Mouse (Mus musculus) forebrain, postnatal 0 days (tissue): ENCODE results near the gene Kif21b. TPM values are rescaled to one million over a fixed set of nuclear protein-coding genes. Genes with fewer than 3 reads are reported as not detected.

Experiments
- ATAC-seq: fragments of 200-750 bp; cut with Nextera tagmentation; 2 replicates; pipeline ENCODE4 v1.8.0; 2017; ENCODE audit warnings: mild to moderate bottlenecking, moderate library complexity
- DNase-seq: peaks from one replicate; pipeline ENCODE4 v3.0.0-alpha.2; 2015
- H3K27ac ChIP-seq: fragments of 300-500 bp; sonication (generic); 2 replicates; pipeline ENCODE4 v1.5.1; 2014; ENCODE audit warnings: low read depth, mild to moderate bottlenecking, antibody characterized with exemption, low read length, moderate library complexity, mixed read lengths
- H3K27me3 ChIP-seq: fragments of 300-500 bp; sonication (generic); 2 replicates; pipeline ENCODE4 v1.6.1; 2014; ENCODE audit warnings: mild to moderate bottlenecking, low read length, mixed read lengths; ENCODE audit not compliant: insufficient read depth
- H3K36me3 ChIP-seq: fragments of 300-500 bp; sonication (generic); 2 replicates; pipeline ENCODE4 v1.6.1; 2014; ENCODE audit warnings: mild to moderate bottlenecking, moderate library complexity; ENCODE audit not compliant: insufficient read depth
- H3K4me1 ChIP-seq: fragments of 300-500 bp; sonication (generic); 2 replicates; pipeline ENCODE4 v1.6.1; 2014; ENCODE audit warnings: antibody characterized with exemption; ENCODE audit not compliant: insufficient read depth
- H3K4me2 ChIP-seq: fragments of 300-500 bp; sonication (generic); 2 replicates; pipeline ENCODE4 v1.6.1; 2014; ENCODE audit warnings: low read depth, mild to moderate bottlenecking, moderate library complexity
- H3K4me3 ChIP-seq: fragments of 300-500 bp; sonication (generic); 2 replicates; pipeline ENCODE4 v1.5.1; 2014; ENCODE audit warnings: low read depth, low read length, mixed read lengths
- H3K9ac ChIP-seq: fragments of 300-500 bp; sonication (generic); 2 replicates; pipeline ENCODE4 v1.6.1; 2014; ENCODE audit warnings: mild to moderate bottlenecking
- H3K9me3 ChIP-seq: fragments of 300-500 bp; sonication (generic); 2 replicates; pipeline ENCODE4 v1.6.1; 2016; ENCODE audit warnings: low read length
- CTCF ChIP-seq: sonication (generic); IDR thresholded peaks from 2 replicates; pipeline ENCODE4 v1.5.1; 2016; ENCODE audit warnings: antibody characterized with exemption, control low read depth, low read depth
- WGBS: fragments of 180-500 bp; shearing (Covaris S2); extraction: QIAGEN DNeasy Blood & Tissue Kit; methylation state at CpG from one replicate; pipeline ENCODE4 v1.1.7; 2014; 5-methylcytosine and 5-hydroxymethylcytosine counted together
- polyA plus RNA-seq: library from polyadenylated mRNA; unstranded; fragments of >200 nt; fragmentation: Nextera tagmentation; extraction: Ambion mirVana; gene quantifications from 2 replicates; pipeline ENCODE4 v1.2.1, GENCODE M21; 2015
- total RNA-seq: library from RNA; depleted of rRNA; stranded (reverse); fragments of >200 nt; gene quantifications from 2 replicates; pipeline ENCODE4 v1.2.3, GENCODE M21; 2014

Gene Kif21b
- total and polyA plus RNA-seq, 2 experiments from 2014 or later, result 29.2 to 135 TPM

- no peak overlapping the region for H3K4me3 ChIP-seq
- DNase-seq (no peak), ATAC-seq (no peak)
- no peak overlapping the region for H3K4me2 ChIP-seq
- no peaks in the 10 kb centered on the region for H3K9me3 ChIP-seq
- no peaks in the 10 kb centered on the region for H3K4me1 ChIP-seq
- no peak overlapping the region for H3K27ac ChIP-seq
- H3K9ac ChIP-seq, result no peak overlapping the region
- peaks cover 97% of the 10 kb centered on the region for H3K36me3 ChIP-seq
- H3K27me3 ChIP-seq, result no peaks in the 10 kb centered on the region
- WGBS, result 96% methylated on average over 4 of the region's 4 CpGs
- TF ChIP-seq CTCF, result no peak
Measured at GRCm38 (mm10) chr1:136156951-136157350, 25.8 kb downstream of the Kif21b start.

GRCm38 (mm10) chr1:136159830-136160229, 28.6 kb downstream of the Kif21b start:
- DNase-seq (no peak), ATAC-seq (peak; percentile 23)
- H3K36me3 ChIP-seq, result peaks cover 96% of the 10 kb centered on the region
- no peak overlapping the region for H3K27ac ChIP-seq
- H3K27me3 ChIP-seq, result no peaks in the 10 kb centered on the region
- no peak overlapping the region for H3K9ac ChIP-seq
- TF ChIP-seq CTCF, result peak; percentile 59
- no peaks in the 10 kb centered on the region for H3K4me1 ChIP-seq
- no peak overlapping the region for H3K4me2 ChIP-seq
- 42% methylated on average over 11 of the region's 12 CpGs for WGBS
- no peak overlapping the region for H3K4me3 ChIP-seq
- no peaks in the 10 kb centered on the region for H3K9me3 ChIP-seq

GRCm38 (mm10) chr1:136160297-136160696, 29.1 kb downstream of the Kif21b start:
- Histone ChIP-seq H3K27ac (no peak overlapping the region), H3K36me3 (peaks cover 96% of the 10 kb centered on the region), H3K4me1 (no peaks in the 10 kb centered on the region), H3K9me3 (no peaks in the 10 kb centered on the region), H3K4me3 (no peak overlapping the region), H3K4me2 (no peak overlapping the region), H3K27me3 (no peaks in the 10 kb centered on the region), H3K9ac (no peak overlapping the region)
- WGBS, result 89% methylated on average over 12 of the region's 12 CpGs
- TF ChIP-seq CTCF, result no peak
- no peak for DNase-seq
- ATAC-seq, result no peak

- TF ChIP-seq CTCF, result no peak
- Histone ChIP-seq H3K27me3 (no peaks in the 10 kb centered on the region), H3K4me1 (no peaks in the 10 kb centered on the region), H3K27ac (no peak overlapping the region), H3K9me3 (no peaks in the 10 kb centered on the region), H3K36me3 (peaks cover 96% of the 10 kb centered on the region), H3K4me2 (no peak overlapping the region), H3K9ac (no peak overlapping the region), H3K4me3 (no peak overlapping the region)
- DNase-seq (no peak), ATAC-seq (no peak)
- WGBS, result 94% methylated on average over 6 of the region's 6 CpGs
Measured at GRCm38 (mm10) chr1:136160930-136161329, 29.7 kb downstream of the Kif21b start.

- Histone ChIP-seq H3K4me2 (no peak overlapping the region), H3K9ac (no peak overlapping the region), H3K9me3 (no peaks in the 10 kb centered on the region), H3K4me3 (no peak overlapping the region), H3K27me3 (no peaks in the 10 kb centered on the region), H3K27ac (no peak overlapping the region), H3K4me1 (no peaks in the 10 kb centered on the region), H3K36me3 (peaks cover 96% of the 10 kb centered on the region)
- DNase-seq, result no peak
- TF ChIP-seq CTCF, result no peak
- no peak for ATAC-seq
- 94% methylated on average over 7 of the region's 7 CpGs for WGBS
Measured at GRCm38 (mm10) chr1:136161333-136161921, 30.2 kb downstream of the Kif21b start.

- Histone ChIP-seq H3K4me3 (no peak overlapping the region), H3K27ac (no peak overlapping the region), H3K4me1 (no peaks in the 10 kb centered on the region), H3K9me3 (no peaks in the 10 kb centered on the region), H3K9ac (no peak overlapping the region), H3K4me2 (no peak overlapping the region), H3K27me3 (no peaks in the 10 kb centered on the region), H3K36me3 (peaks cover 94% of the 10 kb centered on the region)
- TF ChIP-seq CTCF, result no peak
- WGBS, result 42% methylated on average over 2 of the region's 2 CpGs
- DNase-seq (peak; percentile 46), ATAC-seq (peak; percentile 70)
Measured at GRCm38 (mm10) chr1:136165436-136165835, 34.2 kb downstream of the Kif21b start.

GRCm38 (mm10) chr1:136167657-136168056, 36.5 kb downstream of the Kif21b start:
- Histone ChIP-seq H3K9ac (no peak overlapping the region), H3K27me3 (no peaks in the 10 kb centered on the region), H3K9me3 (no peaks in the 10 kb centered on the region), H3K4me3 (no peak overlapping the region), H3K27ac (no peak overlapping the region), H3K36me3 (peaks cover 94% of the 10 kb centered on the region), H3K4me2 (no peak overlapping the region), H3K4me1 (no peaks in the 10 kb centered on the region)
- WGBS, result 70% methylated on average over 8 of the region's 8 CpGs
- TF ChIP-seq CTCF, result peak; percentile 34
- ATAC-seq (no peak), DNase-seq (no peak)
